Mouse (Mus musculus) urinary bladder, postnatal 36 days (tissue): ENCODE results near the gene Anp32a.
A peak's percentile ranks its signal among the peaks of the same experiment; 100 is the strongest.

ENCODE experiments used
- DNase-seq, 2 experiments: peaks; one replicate each; pipeline ENCODE4 v3.0.0; 2022; ENCODE audit warnings: low spot score in 2 of 2, mixed read lengths in 1 of 2

Gene Anp32a

DNA sequence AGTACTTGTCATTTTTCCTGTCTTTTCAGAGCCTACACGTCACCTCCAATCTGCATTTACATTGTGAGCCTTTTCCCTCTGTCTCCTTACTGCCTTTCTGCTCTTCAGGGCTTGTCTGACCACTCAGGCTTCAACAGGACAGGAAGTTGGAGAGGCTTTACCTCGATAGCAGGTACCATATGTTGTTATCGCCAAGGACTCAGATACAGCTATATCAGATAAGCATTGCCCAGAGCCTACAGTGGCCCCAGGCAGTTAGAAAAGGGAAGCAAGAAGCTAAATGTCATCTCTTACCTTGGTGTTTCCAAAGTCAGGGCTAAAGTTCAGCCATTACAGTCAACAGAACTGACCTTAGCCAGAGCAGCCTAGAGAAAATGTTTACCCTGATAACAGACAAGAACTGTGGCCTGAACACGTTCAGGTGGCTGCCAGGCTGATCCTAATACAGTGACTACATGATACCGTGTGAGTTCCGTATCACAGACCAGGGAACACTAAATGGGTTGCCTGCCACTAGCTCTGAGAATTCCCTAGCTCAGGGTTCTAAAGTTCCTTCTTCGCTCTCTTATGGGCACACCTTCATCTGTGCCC is 65.4 kb downstream of the Anp32a start:
- DNase-seq = no peak

DNA sequence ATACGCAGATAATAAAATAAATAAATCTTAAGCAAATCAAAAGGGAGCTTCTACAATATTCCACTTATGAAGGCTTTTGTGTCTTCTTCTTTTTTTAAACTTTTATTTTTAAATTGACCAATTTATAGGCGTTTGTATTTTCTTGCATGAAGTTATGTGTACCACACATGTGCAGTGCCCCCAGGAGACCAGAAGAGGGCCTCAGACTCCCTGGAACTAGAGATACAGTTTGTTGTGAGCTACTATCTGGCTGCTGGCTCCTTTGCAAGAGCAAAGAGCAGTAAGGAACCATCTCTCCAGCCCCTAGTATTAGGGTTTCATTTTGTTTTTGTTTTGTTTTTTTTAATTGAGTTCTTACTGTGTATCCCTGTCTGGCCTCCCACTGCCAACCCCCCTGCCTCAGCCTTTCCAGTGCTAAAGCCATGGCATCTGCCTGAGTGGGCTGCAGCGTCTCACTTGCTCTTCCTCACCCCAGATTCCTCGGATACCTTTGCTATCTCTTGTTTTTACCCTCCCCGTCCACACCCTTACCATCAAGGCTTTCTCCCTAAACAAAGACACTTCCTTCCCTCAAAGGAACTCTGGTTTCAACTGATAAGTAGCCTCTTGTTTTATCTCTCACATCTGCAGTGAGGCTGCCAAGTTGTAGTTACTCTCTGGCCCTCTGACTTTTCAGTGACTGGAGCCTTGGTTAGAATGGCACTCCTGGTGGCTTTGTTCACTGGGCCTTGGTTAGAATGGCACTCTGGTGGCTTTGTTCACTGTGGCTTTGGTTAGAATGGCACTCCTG is 66.5 kb downstream of the Anp32a start:
- no peak for DNase-seq

DNA sequence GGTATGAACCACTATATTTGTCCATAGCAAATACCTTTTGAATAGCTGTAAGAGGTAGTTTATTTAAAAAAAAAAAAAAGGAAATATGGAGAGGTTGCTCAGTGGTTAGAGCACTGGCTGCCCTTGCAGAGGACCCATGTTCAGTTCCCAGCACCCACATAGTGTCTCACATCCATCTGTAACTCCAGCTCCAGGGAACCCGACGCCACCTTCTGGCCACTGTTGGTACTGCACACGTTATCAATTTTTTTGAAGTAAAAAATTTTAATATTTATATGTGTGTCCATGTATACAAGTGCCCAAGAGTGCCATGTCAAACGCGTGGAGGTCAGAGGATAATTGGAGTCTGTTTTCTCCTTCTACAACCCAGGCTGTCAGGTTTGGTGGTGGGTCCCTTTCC is 77.6 kb downstream of the Anp32a start:
- DNase-seq = no peak

DNA sequence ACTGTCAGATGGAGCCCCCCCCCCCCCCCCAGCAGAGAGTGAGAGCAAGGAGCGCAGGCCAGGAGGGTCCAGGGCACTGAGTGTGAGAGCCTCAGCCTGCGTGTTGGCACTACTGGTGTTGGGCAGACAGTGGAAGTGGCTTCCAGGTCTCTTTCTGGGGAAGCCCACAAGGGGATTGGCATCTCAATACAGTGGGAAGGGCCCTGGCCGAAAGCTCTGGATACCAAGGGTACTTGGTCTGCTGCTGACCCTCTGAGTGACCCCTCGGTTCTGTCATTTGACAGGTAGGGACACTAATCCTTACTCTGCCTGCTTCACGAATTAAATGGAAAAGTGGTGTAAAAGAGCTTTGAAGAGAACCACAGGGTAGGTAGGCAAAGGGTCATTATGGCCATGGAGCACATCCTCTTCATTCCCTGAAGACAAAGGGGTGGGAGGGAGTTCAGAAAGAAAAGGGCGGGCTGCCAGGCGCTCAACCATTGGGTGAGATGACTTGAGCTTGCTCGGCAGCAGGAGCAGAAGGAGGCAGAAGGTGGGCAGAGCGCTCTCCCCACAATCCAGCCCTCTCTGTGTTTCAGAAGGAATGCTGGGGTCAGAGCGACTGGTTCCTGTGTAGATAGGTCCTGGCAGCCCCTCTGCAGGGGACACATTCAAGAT is 79.3 kb downstream of the Anp32a start:
- DNase-seq = peak in 1 of 2 experiments; percentile 67

DNA sequence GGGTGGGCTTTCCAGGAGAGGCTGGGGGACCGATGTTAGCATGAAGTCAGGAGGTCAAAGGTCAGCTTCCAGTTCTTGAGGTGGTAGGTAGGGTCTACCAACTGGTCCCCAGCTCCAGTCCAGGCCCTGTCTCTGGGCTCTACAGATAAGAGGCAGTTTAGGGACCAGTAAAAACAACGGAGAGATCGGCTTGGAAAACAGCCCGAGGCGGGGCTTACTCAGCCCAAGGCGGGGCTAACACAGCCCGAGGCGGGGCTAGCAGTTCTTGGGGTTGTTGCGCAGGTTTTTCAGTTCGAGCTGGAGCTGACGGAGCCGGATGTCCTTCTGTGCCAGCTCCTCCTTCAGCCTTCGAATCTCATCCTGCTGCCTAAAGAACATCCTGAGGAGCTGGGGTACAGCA is 79.9 kb downstream of the Anp32a start:
- peak; percentile 88 to 95 for DNase-seq

DNA sequence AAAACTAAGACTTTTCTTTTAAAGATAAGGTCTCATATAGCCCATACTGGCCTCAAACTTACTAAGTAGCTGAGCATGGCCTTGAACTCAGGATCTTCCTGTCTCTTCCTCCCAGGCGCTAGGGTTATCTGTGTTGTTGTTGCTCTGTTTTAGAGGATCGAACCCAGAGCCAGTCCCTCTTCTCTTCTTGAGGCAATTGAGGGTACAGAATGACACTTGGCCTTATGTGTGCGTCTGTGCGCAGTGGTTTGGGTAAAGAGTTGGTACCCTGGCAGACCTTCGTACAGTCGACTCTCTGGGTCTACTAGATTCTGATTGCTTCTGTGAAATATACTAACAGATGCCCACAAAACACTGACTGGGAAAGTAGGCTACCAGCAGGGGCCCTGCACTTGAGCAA is 80.8 kb downstream of the Anp32a start:
- no peak for DNase-seq

DNA sequence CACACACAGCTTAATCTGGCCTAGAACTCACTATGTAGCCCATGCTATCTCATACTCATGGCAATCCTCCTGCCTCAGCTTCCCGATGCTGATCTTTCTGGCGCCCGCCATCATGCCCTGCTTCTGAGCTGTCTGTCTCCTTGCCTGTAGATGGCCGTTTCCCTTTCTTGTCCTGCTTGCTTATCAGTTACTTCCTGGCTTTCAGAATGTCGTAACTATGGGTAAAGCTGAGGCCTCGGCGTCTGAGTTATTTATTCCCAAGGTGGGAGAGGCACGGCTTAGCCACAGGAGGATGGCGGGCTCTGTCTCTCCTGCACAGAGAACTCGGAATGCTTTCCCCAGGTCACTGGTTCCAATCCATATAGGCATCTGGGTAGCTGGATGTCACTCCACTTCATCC is 81.8 kb downstream of the Anp32a start:
- DNase-seq = no peak

DNA sequence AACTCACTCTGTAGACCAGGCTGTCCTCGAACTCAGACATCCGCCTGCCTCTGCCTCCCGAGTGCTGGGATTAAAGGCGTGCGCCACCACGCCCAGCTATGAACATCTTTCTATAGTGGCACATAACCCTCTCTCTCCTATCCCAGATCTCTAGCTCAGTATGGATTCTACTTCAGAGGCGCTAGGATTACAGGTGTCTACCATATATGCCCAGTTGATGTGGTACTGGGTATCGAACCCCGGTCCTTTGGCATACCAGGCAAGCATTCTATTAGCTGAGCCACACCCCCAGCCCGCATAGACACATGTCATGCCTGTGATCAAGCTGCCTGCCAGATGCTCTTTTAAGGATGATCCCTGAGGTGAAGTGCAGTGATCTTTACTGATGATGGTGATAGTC is 82.8 kb downstream of the Anp32a start:
- no peak for DNase-seq

DNA sequence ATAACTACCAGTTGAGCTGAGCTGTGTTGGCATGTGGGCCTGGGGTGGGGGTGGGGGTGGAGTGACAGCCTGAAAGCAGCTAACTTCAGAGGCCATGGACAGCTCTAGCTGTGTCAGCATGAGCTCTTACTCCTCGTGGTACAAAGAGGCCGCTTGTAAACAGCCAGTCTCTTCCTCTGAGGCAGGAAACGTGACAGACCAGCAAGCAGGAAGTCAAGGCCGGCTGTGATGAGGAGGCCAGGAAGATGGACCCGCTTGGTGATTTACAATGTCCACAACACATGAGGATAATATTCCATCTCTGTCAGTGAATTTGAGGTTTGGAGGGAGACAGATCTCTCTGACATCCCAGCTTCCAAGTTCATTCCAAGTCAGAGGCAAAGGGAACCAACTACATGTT is 84.2 kb downstream of the Anp32a start:
- DNase-seq = no peak

DNA sequence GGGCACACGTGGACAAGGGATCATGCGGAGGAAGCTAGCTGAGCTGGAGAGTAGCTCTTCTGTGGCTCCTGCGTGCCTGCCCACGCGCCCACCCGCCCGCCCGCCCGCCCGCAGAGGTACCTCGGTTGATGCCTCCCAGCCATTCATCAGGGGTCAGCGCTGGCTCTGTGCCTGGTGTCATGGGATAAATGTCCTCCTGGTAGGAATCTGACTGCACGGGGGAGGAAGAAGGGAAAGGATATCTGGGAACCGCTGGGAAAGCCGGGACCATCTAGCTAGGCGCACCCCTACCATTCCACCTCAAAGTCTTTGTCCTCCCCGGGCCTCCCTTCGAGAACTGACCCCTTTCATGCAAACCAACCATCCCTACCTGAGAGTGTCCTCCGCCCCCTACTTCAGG is 84.9 kb downstream of the Anp32a start:
- no peak for DNase-seq

DNA sequence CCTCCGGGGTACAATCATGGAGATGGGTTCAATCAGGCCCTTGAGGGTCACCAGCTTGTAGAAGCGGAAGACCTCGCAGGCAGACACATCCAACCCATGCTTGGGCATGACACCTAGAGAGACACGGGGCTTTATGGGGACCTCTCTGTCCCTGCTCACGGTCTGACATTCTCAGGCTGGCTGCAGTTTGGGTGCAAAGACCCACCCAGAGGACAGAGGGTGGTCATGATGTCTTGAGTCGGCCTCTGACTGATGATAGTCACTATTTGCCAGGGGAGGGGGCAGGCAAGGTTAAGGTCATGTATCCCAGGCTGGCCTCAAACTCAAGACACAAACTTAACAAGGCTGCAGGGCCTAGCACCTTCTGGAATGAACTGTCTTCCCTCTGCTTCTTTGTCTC is 85.4 kb downstream of the Anp32a start:
- DNase-seq = no peak

DNA sequence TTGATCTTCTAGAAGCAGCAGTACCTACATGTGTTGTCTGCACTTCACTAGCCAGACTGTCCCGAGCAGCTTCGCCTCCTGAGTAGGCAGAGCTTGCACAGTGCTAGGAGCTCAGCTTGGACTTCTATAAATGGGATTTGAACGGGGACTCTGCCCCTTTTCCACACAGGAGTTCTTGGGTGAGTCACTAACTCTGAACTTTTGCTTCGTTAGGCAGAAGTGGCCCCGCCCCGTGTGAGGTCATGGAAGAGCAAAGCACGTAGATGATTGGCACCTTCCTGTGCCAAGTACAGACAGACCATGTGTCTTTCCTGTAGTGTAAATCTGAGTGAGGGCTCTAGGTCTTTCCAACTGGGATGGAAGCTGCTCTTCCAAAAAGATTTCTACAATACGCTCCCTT is 85.9 kb downstream of the Anp32a start:
- peak; percentile 53 to 66 for DNase-seq
